Comparison of ENCODE assay signal across 17 mouse cellular contexts in the genomic region with DNA sequence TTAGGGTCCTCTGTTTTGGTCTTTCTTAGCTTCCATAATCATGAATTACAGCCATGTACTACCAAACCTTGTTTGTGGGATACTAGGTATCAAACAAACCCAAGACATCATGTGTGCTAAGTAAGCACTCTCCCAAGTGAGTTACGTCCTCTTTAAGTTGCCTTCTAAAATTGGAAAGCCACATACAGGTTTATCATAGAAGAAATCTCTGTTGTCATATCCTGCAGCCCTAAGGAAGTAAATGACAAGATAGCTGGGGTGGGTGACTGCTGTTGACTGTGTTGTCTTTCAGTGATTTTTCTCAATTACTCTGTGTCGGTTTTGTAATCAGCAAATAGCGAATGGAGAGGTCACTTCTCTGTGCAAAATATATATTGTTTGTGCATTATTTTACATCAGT.
"Had no signal": no experiment of that assay in that cellular context is flagged by ENCODE, and none has a peak within 500 bp of the region (broad histone marks: within the 10 kb centered on the region; RNA-seq: fewer than 3 reads in every experiment).

No protein-coding gene starts in this region.

- H3K27ac ChIP-seq: kidney, postnatal 0 days; limb, embryonic 12.5 days; liver, embryonic 13.5 days; lung, embryonic 15.5 days; macrophage; midbrain, embryonic 13.5 days; neural tube, embryonic 12.5 days; stomach, postnatal 0 days had no signal

- H3K4me3 ChIP-seq: limb, embryonic 12.5 days; liver, embryonic 13.5 days; lung, embryonic 15.5 days; midbrain, embryonic 13.5 days; myocyte; neural tube, embryonic 12.5 days had no signal

- DNase-seq: kidney, adult 8-10 months; kidney, postnatal 36 days; layer of hippocampus, adult 9-11 months; layer of hippocampus, postnatal 36 days; liver; liver, embryonic 13.5 days; liver, postnatal 0 days; lung, postnatal 14 days; thymus, postnatal 25 days had no signal

- H3K9ac ChIP-seq: limb, embryonic 12.5 days; liver, embryonic 13.5 days; liver, postnatal 0 days; lung, embryonic 15.5 days; midbrain, embryonic 13.5 days; neural tube, embryonic 12.5 days had no signal

- H3K4me1 ChIP-seq: lung, embryonic 15.5 days had no signal

- H3K9me3 ChIP-seq: liver, embryonic 13.5 days; lung, embryonic 15.5 days; neural tube, embryonic 12.5 days had no signal

- ATAC-seq: liver, postnatal 0 days; midbrain, embryonic 13.5 days had no signal

- H3K4me2 ChIP-seq: limb, embryonic 12.5 days; liver, embryonic 13.5 days; lung, embryonic 15.5 days; midbrain, embryonic 13.5 days; neural tube, embryonic 12.5 days had no signal

- H3K27me3 ChIP-seq: limb, embryonic 12.5 days; liver, embryonic 13.5 days; lung, embryonic 15.5 days; midbrain, embryonic 13.5 days; neural tube, embryonic 12.5 days had no signal
